Mouse (Mus musculus): ENCODE results near the gene Poglut1. TPM values are rescaled to one million over a fixed set of nuclear protein-coding genes. Genes with fewer than 3 reads are reported as not detected.
A peak's percentile ranks its signal among the peaks of the same experiment; 100 is the strongest.

Poglut1 gene
- total RNA-seq, 2 experiments from 2014 or later = 10.9 to 11.4 TPM

GRCm38 (mm10) chr16:38548000-38548399 lies 2.1 kb downstream of the Poglut1 start:
- no peak for DNase-seq
- intact Hi-C loops (cut with DNase I) = no loop called here

- intact Hi-C loops (cut with DNase I) = loop anchor here (5.0 to 10.0 kb wide), 2 partner anchors 73 to 186 kb away; no protein-coding TSS in a partner anchor
Measured at GRCm38 (mm10) chr16:38538716-38539380, 11.2 kb downstream of the Poglut1 start.

GRCm38 (mm10) chr16:38536544-38537146 lies 13.4 kb downstream of the Poglut1 start:
- DNase-seq = peak; percentile 80 to 84
- intact Hi-C loops (cut with DNase I) = loop anchor here (1.0 to 10.0 kb wide), 3 partner anchors 76 to 276 kb away; no protein-coding TSS in a partner anchor

More at GRCm38 (mm10) chr16:38538716-38539380, 11.2 kb downstream of the Poglut1 start:
- no peak for DNase-seq

- intact Hi-C loops (cut with DNase I) = no loop called here
Measured at GRCm38 (mm10) chr16:38526264-38526663, 23.8 kb downstream of the Poglut1 start.

GRCm38 (mm10) chr16:38522129-38523084 lies 27.7 kb downstream of the Poglut1 start, which contains the start of gene Timmdc1:
Gene Timmdc1 (minus strand): TSS chr16:38522663.
- DNase-seq = peak; percentile 96 to 97
- intact Hi-C loops (cut with DNase I) = no loop called here

More at GRCm38 (mm10) chr16:38526264-38526663, 23.8 kb downstream of the Poglut1 start:
- DNase-seq = no peak

GRCm38 (mm10) chr16:38521211-38521987 lies 28.7 kb downstream of the Poglut1 start:
- DNase-seq = no peak
- intact Hi-C loops (cut with DNase I) = no loop called here

- DNase-seq = no peak
Measured at GRCm38 (mm10) chr16:38519140-38519539, 30.9 kb downstream of the Poglut1 start.

GRCm38 (mm10) chr16:38510846-38511245 lies 39.2 kb downstream of the Poglut1 start:
- no peak for DNase-seq
- intact Hi-C loops (cut with DNase I) = no loop called here

More at GRCm38 (mm10) chr16:38519140-38519539, 30.9 kb downstream of the Poglut1 start:
- intact Hi-C loops (cut with DNase I) = no loop called here

- DNase-seq = peak; percentile 52 to 72
- intact Hi-C loops (cut with DNase I) = loop anchor here (1.0 kb wide), 1 partner anchor 161 kb away; no protein-coding TSS in a partner anchor
Measured at GRCm38 (mm10) chr16:38506041-38506634, 43.9 kb downstream of the Poglut1 start.

- intact Hi-C loops (cut with DNase I) = no loop called here
- no peak for DNase-seq
Measured at GRCm38 (mm10) chr16:38503528-38503927, 46.5 kb downstream of the Poglut1 start.

- intact Hi-C loops (cut with DNase I) = no loop called here
- no peak for DNase-seq
Measured at GRCm38 (mm10) chr16:38502469-38502868, 47.6 kb downstream of the Poglut1 start.

GRCm38 (mm10) chr16:38496604-38497140 lies 53.4 kb downstream of the Poglut1 start:
- intact Hi-C loops (cut with DNase I) = no loop called here
- no peak for DNase-seq

- intact Hi-C loops (cut with DNase I) = no loop called here
- no peak for DNase-seq
Measured at GRCm38 (mm10) chr16:38493890-38494289, 56.2 kb downstream of the Poglut1 start.

GRCm38 (mm10) chr16:38492551-38492950 lies 57.5 kb downstream of the Poglut1 start:
- intact Hi-C loops (cut with DNase I) = no loop called here
- DNase-seq = no peak

- intact Hi-C loops (cut with DNase I) = loop anchor here (2.0 to 5.0 kb wide), 2 partner anchors 91 to 139 kb away; no protein-coding TSS in a partner anchor
Measured at GRCm38 (mm10) chr16:38483582-38484309, 66.3 kb downstream of the Poglut1 start.

GRCm38 (mm10) chr16:38482780-38483562 lies 67.1 kb downstream of the Poglut1 start:
- peak; percentile 47 to 66 for DNase-seq
- intact Hi-C loops (cut with DNase I) = loop anchor here (5.0 kb wide), 1 partner anchor 91 kb away; no protein-coding TSS in a partner anchor

More at GRCm38 (mm10) chr16:38483582-38484309, 66.3 kb downstream of the Poglut1 start:
- peak in 1 of 2 experiments; percentile 14 for DNase-seq

- no peak for DNase-seq
- intact Hi-C loops (cut with DNase I) = loop anchor here (5.0 kb wide), 1 partner anchor 89 kb away; no protein-coding TSS in a partner anchor
Measured at GRCm38 (mm10) chr16:38481327-38481726, 68.7 kb downstream of the Poglut1 start.
